Mouse (Mus musculus) liver, postnatal 0 days (tissue): Measurements from ENCODE around the gene 4930579G24Rik.

ENCODE experiments used
- CTCF ChIP-seq: sonication (generic); IDR thresholded peaks from 2 replicates; pipeline ENCODE4 v1.5.1; 2016; ENCODE audit warnings: antibody characterized with exemption, low read depth
- EP300 ChIP-seq: IDR thresholded peaks from 2 replicates; pipeline ENCODE4 v1.6.1; 2016; ENCODE audit warnings: antibody characterized with exemption, low read depth, mild to moderate bottlenecking

- no peak for TF ChIP-seq CTCF
- TF ChIP-seq EP300, result no peak
Observed at GRCm38 (mm10) chr3:79676411-79676810, 47.5 kb downstream of the 4930579G24Rik start.
